Mouse (Mus musculus) liver, embryonic 14.5 days (tissue): ENCODE measurements around the gene Kat8. TPM values are rescaled to one million over a fixed set of nuclear protein-coding genes. Genes with fewer than 3 reads are reported as not detected.

Source experiments
- ATAC-seq: fragments of 200-750 bp; cut with Nextera tagmentation; 2 replicates; pipeline ENCODE4 v1.8.0; 2017; ENCODE audit warnings: moderate number of reproducible peaks, mild to moderate bottlenecking, moderate library complexity; ENCODE audit not compliant: insufficient read depth
- DNase-seq, 3 experiments: peaks; one replicate each; pipeline ENCODE4 v3.0.0-alpha.2; 2012 to 2013; ENCODE audit warnings: low read depth in 3 of 3, low spot score in 3 of 3
- H3K27ac ChIP-seq: fragments of 300-500 bp; sonication (generic); 2 replicates; pipeline ENCODE4 v1.5.1; 2014; ENCODE audit warnings: moderate library complexity, mild to moderate bottlenecking, control low read depth, inconsistent platforms
- H3K27me3 ChIP-seq: fragments of 300-500 bp; sonication (generic); 2 replicates; pipeline ENCODE4 v1.6.1; 2014; ENCODE audit warnings: mild to moderate bottlenecking, low read length, moderate library complexity; ENCODE audit not compliant: control insufficient read depth, insufficient read depth
- H3K36me3 ChIP-seq: fragments of 300-500 bp; sonication (generic); replicated peaks from 2 replicates; pipeline ENCODE4 v1.6.1; 2014; ENCODE audit warnings: low read depth; ENCODE audit not compliant: control insufficient read depth, insufficient read depth
- H3K4me1 ChIP-seq, 2 experiments: fragments of 200-500 bp in 1 of 2; fragments of 300-500 bp in 1 of 2; sonication (generic) in 1 of 2; replicated peaks; 2 replicates each; pipeline ENCODE4 v1.6.1; 2012 to 2014; ENCODE audit warnings: antibody characterized with exemption in 1 of 2, inconsistent platforms in 1 of 2, low read length in 1 of 2; ENCODE audit not compliant: control insufficient read depth in 2 of 2, insufficient read depth in 2 of 2
- H3K4me2 ChIP-seq: fragments of 300-500 bp; sonication (generic); 2 replicates; pipeline ENCODE4 v1.6.1; 2014; ENCODE audit warnings: low read depth, mild to moderate bottlenecking, control low read depth, moderate library complexity
- H3K4me3 ChIP-seq, 2 experiments: fragments of 200-500 bp in 1 of 2; fragments of 300-500 bp in 1 of 2; sonication (generic) in 1 of 2; 2 replicates each; pipeline ENCODE4 v1.5.1; 2012 to 2014; ENCODE audit warnings: low read depth in 2 of 2, low read length in 2 of 2, mild to moderate bottlenecking in 2 of 2, control low read depth in 1 of 2, inconsistent platforms in 1 of 2, moderate library complexity in 1 of 2; ENCODE audit not compliant: insufficient read depth in 1 of 2
- H3K9ac ChIP-seq: fragments of 300-500 bp; sonication (generic); replicated peaks from 2 replicates; pipeline ENCODE4 v1.6.1; 2014; ENCODE audit warnings: mild to moderate bottlenecking, control low read depth, moderate library complexity
- H3K9me3 ChIP-seq: fragments of 300-500 bp; sonication (generic); 2 replicates; pipeline ENCODE4 v1.6.1; 2016; ENCODE audit warnings: low read length, mixed read lengths; ENCODE audit not compliant: control insufficient read depth
- CTCF ChIP-seq: IDR thresholded peaks from 2 replicates; pipeline ENCODE4 v1.5.1; 2016; ENCODE audit warnings: antibody characterized with exemption, low read depth, control low read depth
- EP300 ChIP-seq: IDR thresholded peaks from 2 replicates; pipeline ENCODE4 v1.6.1; 2016; ENCODE audit warnings: antibody characterized with exemption, low read depth
- WGBS: fragments of 180-500 bp; shearing (Covaris S2); extraction: QIAGEN DNeasy Blood & Tissue Kit; methylation state at CpG from one replicate; pipeline ENCODE4 v1.1.7; 2014; ENCODE audit not compliant: insufficient replicate concordance; 5-methylcytosine and 5-hydroxymethylcytosine counted together
- polyA plus RNA-seq, 2 experiments: library from polyadenylated mRNA; depleted of rRNA in 1 of 2; stranded (reverse) in 1 of 2; unstranded in 1 of 2; fragments of >200 nt; fragmentation: Nextera tagmentation in 1 of 2; extraction: Ambion mirVana in 1 of 2; gene quantifications; 2 replicates each; pipeline versions ENCODE4 v1.2.1 to v1.2.3; 2012 to 2014

Kat8 gene
- polyA plus RNA-seq, 2 experiments: 13.7 to 17.6 TPM

- no peak for ATAC-seq
- H3K36me3 ChIP-seq: peaks cover 56% of the 10 kb centered on the region
- WGBS: 91% methylated on average over 9 of the region's 9 CpGs
Measured at GRCm38 (mm10) chr7:127879301-127879700, 33.0 kb upstream of the Kat8 start.

GRCm38 (mm10) chr7:127880431-127880830 is 31.9 kb upstream of the Kat8 start:
- peaks cover 32% of the 10 kb centered on the region for H3K9me3 ChIP-seq
- H3K36me3 ChIP-seq: peaks cover 56% of the 10 kb centered on the region

More at GRCm38 (mm10) chr7:127879301-127879700, 33.0 kb upstream of the Kat8 start:
- no peak overlapping the region for H3K4me2 ChIP-seq
- H3K27me3 ChIP-seq: peaks cover 2% of the 10 kb centered on the region; the same call in 1 of the 2 replicates
- H3K9ac ChIP-seq: no peak overlapping the region
- H3K9me3 ChIP-seq: peaks cover 32% of the 10 kb centered on the region
- no peak for DNase-seq
- H3K4me3 ChIP-seq: no peak overlapping the region
- no peak overlapping the region for H3K27ac ChIP-seq
- H3K4me1 ChIP-seq: peaks cover 7 to 8% of the 10 kb centered on the region in 2 experiments
- TF ChIP-seq CTCF (no peak), EP300 (no peak)

GRCm38 (mm10) chr7:127885951-127886350 is 26.4 kb upstream of the Kat8 start:
- DNase-seq: no peak
- peaks cover 36% of the 10 kb centered on the region for H3K36me3 ChIP-seq

More at GRCm38 (mm10) chr7:127880431-127880830, 31.9 kb upstream of the Kat8 start:
- WGBS: 88% methylated on average over 12 of the region's 12 CpGs
- TF ChIP-seq CTCF (no peak), EP300 (no peak)
- DNase-seq (no peak), ATAC-seq (no peak)
- H3K27ac ChIP-seq: no peak overlapping the region
- peaks cover 2 to 3% of the 10 kb centered on the region in 2 experiments for H3K4me1 ChIP-seq
- H3K4me3 ChIP-seq: no peak overlapping the region
- H3K27me3 ChIP-seq: no peaks in the 10 kb centered on the region
- H3K9ac ChIP-seq: no peak overlapping the region
- H3K4me2 ChIP-seq: no peak overlapping the region

GRCm38 (mm10) chr7:127886551-127886950 is 25.8 kb upstream of the Kat8 start:
- Histone ChIP-seq H3K9ac (no peak overlapping the region), H3K36me3 (peaks cover 30% of the 10 kb centered on the region)
- ATAC-seq: no peak

More at GRCm38 (mm10) chr7:127885951-127886350, 26.4 kb upstream of the Kat8 start:
- H3K4me1 ChIP-seq: no peaks in the 10 kb centered on the region
- H3K9me3 ChIP-seq: peaks cover 11% of the 10 kb centered on the region
- 40% methylated on average over 6 of the region's 6 CpGs for WGBS
- H3K9ac ChIP-seq: no peak overlapping the region
- H3K4me2 ChIP-seq: no peak overlapping the region
- H3K27ac ChIP-seq: no peak overlapping the region
- no peaks in the 10 kb centered on the region for H3K27me3 ChIP-seq
- TF ChIP-seq EP300 (no peak), CTCF (no peak)
- no peak for ATAC-seq
- H3K4me3 ChIP-seq: no peak overlapping the region

GRCm38 (mm10) chr7:127887191-127887590 is 25.1 kb upstream of the Kat8 start:
- H3K9ac ChIP-seq: no peak overlapping the region
- no peaks in the 10 kb centered on the region for H3K27me3 ChIP-seq
- H3K36me3 ChIP-seq: peaks cover 24% of the 10 kb centered on the region
- H3K4me2 ChIP-seq: no peak overlapping the region
- no peak for ATAC-seq
- no peak overlapping the region for H3K4me3 ChIP-seq
- 84% methylated on average over 8 of the region's 8 CpGs for WGBS
- peaks cover 3% of the 10 kb centered on the region for H3K9me3 ChIP-seq
- DNase-seq: no peak
- H3K4me1 ChIP-seq: no peaks in the 10 kb centered on the region
- no peak overlapping the region for H3K27ac ChIP-seq
- TF ChIP-seq EP300 (no peak), CTCF (no peak)

More at GRCm38 (mm10) chr7:127886551-127886950, 25.8 kb upstream of the Kat8 start:
- WGBS: 83% methylated on average over 6 of the region's 6 CpGs
- Histone ChIP-seq H3K27me3 (no peaks in the 10 kb centered on the region), H3K27ac (no peak overlapping the region), H3K4me3 (no peak overlapping the region), H3K4me2 (no peak overlapping the region), H3K9me3 (peaks cover 6% of the 10 kb centered on the region), H3K4me1 (no peaks in the 10 kb centered on the region)
- no peak for DNase-seq
- no peak for TF ChIP-seq CTCF
- TF ChIP-seq EP300: no peak
